Mouse (Mus musculus): ENCODE results near the gene Trp53tg5. TPM values are rescaled to one million over a fixed set of nuclear protein-coding genes. Genes with fewer than 3 reads are reported as not detected.

Gene Trp53tg5
- polyA plus RNA-seq, 1 experiment from 2014 or later, result not detected

GRCm38 (mm10) chr2:164497691-164498268, 24.3 kb upstream of the Trp53tg5 start:
- no peaks in the 10 kb centered on the region for H3K9me3 ChIP-seq (replicated peaks; ENCODE audit: control insufficient read depth, low read length, poor library complexity, severe bottlenecking)
- WGBS, result 5% methylated on average over 21 of the region's 21 CpGs
- peak overlapping the region; percentile 73 for H3K9ac ChIP-seq (ENCODE audit: low read depth, low read length)
- peak; percentile 64 for ATAC-seq
- H3K27ac ChIP-seq (ENCODE audit: low read length), result peak overlapping the region; percentile 54; the same call in 1 of the 2 replicates
- no peaks in the 10 kb centered on the region for H3K27me3 ChIP-seq (ENCODE audit: control insufficient read depth, insufficient read depth, low read depth, low read length)
- peaks cover 26% of the 10 kb centered on the region for H3K36me3 ChIP-seq (ENCODE audit: control insufficient read depth, insufficient read depth, low read length)
- H3K4me3 ChIP-seq (ENCODE audit: low read depth, low read length), result peak overlapping the region; percentile 90
- H3K4me1 ChIP-seq (ENCODE audit: control insufficient read depth, insufficient read depth, low read length), result peaks cover 9% of the 10 kb centered on the region
- peak overlapping the region; percentile 94 for H3K4me2 ChIP-seq (ENCODE audit: low read length)

DNA sequence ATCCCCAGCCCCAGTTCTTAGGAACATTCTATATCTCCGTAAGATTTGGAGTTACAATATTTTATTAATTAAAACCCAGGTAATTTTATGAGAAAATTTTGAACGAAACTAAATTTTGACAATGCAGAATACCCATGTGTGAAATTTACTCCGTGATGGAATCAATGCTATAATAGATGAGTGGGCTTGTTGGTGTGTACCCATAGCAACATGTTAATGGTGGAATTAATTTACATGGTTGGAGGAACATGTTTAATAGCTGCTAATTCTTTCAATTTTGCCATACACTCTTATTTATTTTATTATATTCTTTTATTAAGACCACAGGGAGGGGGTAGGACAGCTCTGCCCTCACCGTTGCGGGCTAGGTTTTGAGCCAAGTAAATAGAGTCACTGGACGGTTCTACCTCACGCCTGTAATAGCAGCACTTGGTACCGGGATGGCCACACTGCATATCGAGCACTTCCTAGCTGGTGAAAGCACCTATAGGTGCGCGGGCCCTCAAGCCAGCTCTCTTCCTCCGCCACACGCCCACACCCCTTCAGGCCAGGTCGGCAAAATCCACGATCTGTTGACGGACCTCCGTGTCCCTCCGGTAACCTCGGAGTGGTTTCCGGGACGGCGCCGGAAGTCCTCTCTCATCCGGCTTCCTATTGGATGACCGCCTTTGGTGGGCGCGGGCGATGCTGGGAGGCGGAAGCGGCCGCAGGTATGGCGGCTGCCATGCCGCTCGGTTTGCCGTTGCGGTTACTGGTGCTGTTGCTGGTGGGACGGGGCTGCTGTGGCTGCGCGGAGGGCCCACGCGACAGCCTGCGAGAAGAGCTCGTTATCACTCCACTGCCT, 23.5 kb upstream of the Trp53tg5 start, which contains the start of gene Pigt:
TSS of gene Pigt (plus strand) at position 674 of the 844 bp plus-strand sequence.
- peak; percentile 95 for ATAC-seq
- Histone ChIP-seq H3K27ac (ENCODE audit: low read length) (peak within 1 kb of the TSS; percentile 76), H3K9ac (ENCODE audit: low read depth, low read length) (peak within 1 kb of the TSS; percentile 73), H3K4me3 (ENCODE audit: low read depth, low read length) (peak within 1 kb of the TSS; percentile 90), H3K4me1 (ENCODE audit: control insufficient read depth, insufficient read depth, low read length) (peaks cover 9% of the 10 kb centered on the region), H3K36me3 (ENCODE audit: control insufficient read depth, insufficient read depth, low read length) (peaks cover 20% of the 10 kb centered on the region), H3K9me3 (replicated peaks; ENCODE audit: control insufficient read depth, low read length, poor library complexity, severe bottlenecking) (no peaks in the 10 kb centered on the region), H3K4me2 (ENCODE audit: low read length) (peak within 1 kb of the TSS; percentile 94), H3K27me3 (ENCODE audit: control insufficient read depth, insufficient read depth, low read depth, low read length) (no peaks in the 10 kb centered on the region)
- 4% methylated on average over 43 of the region's 43 CpGs for WGBS

DNA sequence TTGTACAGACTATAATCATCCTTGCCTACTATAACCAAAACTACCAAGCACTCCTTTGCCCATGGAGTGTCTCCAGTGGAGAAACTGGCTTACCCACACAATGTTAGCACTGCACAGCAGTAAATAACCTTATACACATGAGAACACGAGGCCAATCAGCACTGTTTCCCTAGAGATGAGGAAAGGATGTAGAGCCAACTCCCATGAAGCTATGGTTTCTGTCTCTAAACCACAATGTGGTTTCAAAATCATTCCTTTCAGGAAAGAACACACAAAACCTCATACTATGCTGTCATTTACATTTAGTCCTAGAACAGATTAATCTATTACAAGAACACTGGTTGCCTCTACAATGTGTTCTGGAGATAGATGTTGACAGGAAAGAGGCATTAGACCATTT, 22.8 kb upstream of the Trp53tg5 start:
- H3K36me3 ChIP-seq (ENCODE audit: control insufficient read depth, insufficient read depth, low read length), result peaks cover 15% of the 10 kb centered on the region
- H3K27ac ChIP-seq (ENCODE audit: low read length), result no peak overlapping the region
- H3K4me1 ChIP-seq (ENCODE audit: control insufficient read depth, insufficient read depth, low read length), result peaks cover 9% of the 10 kb centered on the region
- no peak overlapping the region for H3K9ac ChIP-seq (ENCODE audit: low read depth, low read length)
- no peak for ATAC-seq
- H3K27me3 ChIP-seq (ENCODE audit: control insufficient read depth, insufficient read depth, low read depth, low read length), result no peaks in the 10 kb centered on the region
- peak overlapping the region; percentile 63 for H3K4me2 ChIP-seq (ENCODE audit: low read length)
- H3K9me3 ChIP-seq (replicated peaks; ENCODE audit: control insufficient read depth, low read length, poor library complexity, severe bottlenecking), result no peaks in the 10 kb centered on the region
- 58% methylated on average over 1 of the region's 1 CpGs for WGBS
- H3K4me3 ChIP-seq (ENCODE audit: low read depth, low read length), result no peak overlapping the region

DNA sequence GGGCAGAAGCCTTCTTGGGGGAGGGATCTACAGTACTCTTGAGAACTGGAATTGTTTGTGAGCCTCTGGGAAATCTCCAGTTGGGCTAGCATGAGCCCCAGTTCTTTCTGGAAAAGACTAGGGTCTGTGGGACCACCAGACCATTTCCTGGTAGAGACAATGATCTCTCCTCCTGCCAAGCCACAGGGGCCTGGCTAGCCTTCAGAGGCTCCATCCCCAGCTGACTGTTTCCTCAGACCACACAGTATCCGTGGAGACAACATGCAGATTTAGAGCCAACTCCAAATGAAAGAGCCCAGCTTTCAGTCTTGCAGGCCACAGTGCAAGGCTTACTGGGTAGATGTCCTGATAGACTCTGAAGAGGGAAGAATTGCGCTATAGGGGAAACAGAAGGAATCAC, 20.6 kb upstream of the Trp53tg5 start:
- 45% methylated on average over 2 of the region's 2 CpGs for WGBS
- Histone ChIP-seq H3K9ac (ENCODE audit: low read depth, low read length) (no peak overlapping the region), H3K4me2 (ENCODE audit: low read length) (no peak overlapping the region), H3K27ac (ENCODE audit: low read length) (no peak overlapping the region), H3K9me3 (replicated peaks; ENCODE audit: control insufficient read depth, low read length, poor library complexity, severe bottlenecking) (no peaks in the 10 kb centered on the region), H3K4me3 (ENCODE audit: low read depth, low read length) (no peak overlapping the region), H3K36me3 (ENCODE audit: control insufficient read depth, insufficient read depth, low read length) (no peaks in the 10 kb centered on the region; the same call in 1 of the 2 replicates), H3K27me3 (ENCODE audit: control insufficient read depth, insufficient read depth, low read depth, low read length) (no peaks in the 10 kb centered on the region), H3K4me1 (ENCODE audit: control insufficient read depth, insufficient read depth, low read length) (peaks cover 9% of the 10 kb centered on the region)
- ATAC-seq, result no peak

GRCm38 (mm10) chr2:164487812-164488211, 14.3 kb upstream of the Trp53tg5 start:
- Histone ChIP-seq H3K4me3 (ENCODE audit: low read depth, low read length) (no peak overlapping the region), H3K9me3 (replicated peaks; ENCODE audit: control insufficient read depth, low read length, poor library complexity, severe bottlenecking) (no peaks in the 10 kb centered on the region), H3K4me2 (ENCODE audit: low read length) (peak overlapping the region; percentile 98; the same call in 1 of the 2 replicates), H3K27ac (ENCODE audit: low read length) (no peak overlapping the region), H3K27me3 (ENCODE audit: control insufficient read depth, insufficient read depth, low read depth, low read length) (0 out of 2 replicates have a peak, but pooled peaks cover 2% of the 10 kb centered on the region), H3K9ac (ENCODE audit: low read depth, low read length) (no peak overlapping the region), H3K36me3 (ENCODE audit: control insufficient read depth, insufficient read depth, low read length) (no peaks in the 10 kb centered on the region; the same call in 1 of the 2 replicates), H3K4me1 (ENCODE audit: control insufficient read depth, insufficient read depth, low read length) (peaks cover 6% of the 10 kb centered on the region; the same call in 1 of the 2 replicates)
- ATAC-seq, result no peak
- 60% methylated on average over 9 of the region's 9 CpGs for WGBS

GRCm38 (mm10) chr2:164487115-164487527, 13.6 kb upstream of the Trp53tg5 start:
- H3K27me3 ChIP-seq (ENCODE audit: control insufficient read depth, insufficient read depth, low read depth, low read length), result 0 out of 2 replicates have a peak, but pooled peaks cover 2% of the 10 kb centered on the region
- peak; percentile 15; the same call in 1 of the 2 replicates for ATAC-seq
- 12% methylated on average over 11 of the region's 11 CpGs for WGBS

GRCm38 (mm10) chr2:164486258-164487114, 13.0 kb upstream of the Trp53tg5 start:
- ATAC-seq, result peak; percentile 80
- H3K27ac ChIP-seq (ENCODE audit: low read length), result 0 out of 2 replicates have a peak overlapping the region, but pooled peaks have one; percentile 28
- H3K9me3 ChIP-seq (replicated peaks; ENCODE audit: control insufficient read depth, low read length, poor library complexity, severe bottlenecking), result no peaks in the 10 kb centered on the region
- peaks cover 6% of the 10 kb centered on the region; the same call in 1 of the 2 replicates for H3K4me1 ChIP-seq (ENCODE audit: control insufficient read depth, insufficient read depth, low read length)
- H3K9ac ChIP-seq (ENCODE audit: low read depth, low read length), result peak overlapping the region; percentile 74
- peak overlapping the region; percentile 74 for H3K4me3 ChIP-seq (ENCODE audit: low read depth, low read length)
- no peaks in the 10 kb centered on the region; the same call in 1 of the 2 replicates for H3K36me3 ChIP-seq (ENCODE audit: control insufficient read depth, insufficient read depth, low read length)
- H3K4me2 ChIP-seq (ENCODE audit: low read length), result peak overlapping the region; percentile 98
- under 1% methylated on average over 64 of the region's 90 CpGs for WGBS
- H3K27me3 ChIP-seq (ENCODE audit: control insufficient read depth, insufficient read depth, low read depth, low read length), result 0 out of 2 replicates have a peak, but pooled peaks cover 2% of the 10 kb centered on the region

More at GRCm38 (mm10) chr2:164487115-164487527, 13.6 kb upstream of the Trp53tg5 start:
- peak overlapping the region; percentile 74 for H3K4me3 ChIP-seq (ENCODE audit: low read depth, low read length)
- H3K36me3 ChIP-seq (ENCODE audit: control insufficient read depth, insufficient read depth, low read length), result no peaks in the 10 kb centered on the region; the same call in 1 of the 2 replicates
- peaks cover 6% of the 10 kb centered on the region; the same call in 1 of the 2 replicates for H3K4me1 ChIP-seq (ENCODE audit: control insufficient read depth, insufficient read depth, low read length)
- no peaks in the 10 kb centered on the region for H3K9me3 ChIP-seq (replicated peaks; ENCODE audit: control insufficient read depth, low read length, poor library complexity, severe bottlenecking)
- H3K9ac ChIP-seq (ENCODE audit: low read depth, low read length), result peak overlapping the region; percentile 74
- H3K27ac ChIP-seq (ENCODE audit: low read length), result no peak overlapping the region
- peak overlapping the region; percentile 98 for H3K4me2 ChIP-seq (ENCODE audit: low read length)

DNA sequence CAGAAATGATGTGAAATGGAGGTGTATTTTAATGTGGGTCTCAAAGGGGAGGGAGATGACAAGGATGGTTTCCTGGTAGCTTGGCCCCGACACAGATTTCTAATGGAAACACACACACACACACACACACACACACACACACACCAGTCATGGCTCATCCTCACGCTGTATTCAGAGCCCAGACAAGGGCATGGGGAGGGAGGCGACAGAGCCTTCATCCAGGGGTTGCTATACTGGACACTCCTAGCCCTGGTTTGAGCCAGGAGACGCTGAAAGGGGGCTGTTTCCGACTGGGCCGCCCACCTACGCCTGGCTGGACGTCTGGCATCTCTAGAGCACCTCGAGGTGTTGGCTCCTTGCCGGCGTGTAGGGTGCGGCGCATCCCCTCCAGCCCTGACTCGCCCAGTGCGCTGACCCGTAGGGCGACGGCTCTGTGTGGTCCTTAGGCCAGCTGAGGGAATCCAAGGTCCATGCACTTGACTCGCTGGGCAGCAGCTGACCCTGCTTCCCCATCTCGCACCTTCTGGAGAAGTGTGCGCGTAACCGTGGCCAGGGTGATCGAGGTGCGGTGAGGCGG, 12.2 kb upstream of the Trp53tg5 start, which contains the start of gene Dbndd2:
TSS of gene Dbndd2 (plus strand) at position 426 of the 577 bp plus-strand sequence.
- no peaks in the 10 kb centered on the region for H3K9me3 ChIP-seq (replicated peaks; ENCODE audit: control insufficient read depth, low read length, poor library complexity, severe bottlenecking)
- H3K4me3 ChIP-seq (ENCODE audit: low read depth, low read length), result peak within 1 kb of the TSS; percentile 74
- H3K4me2 ChIP-seq (ENCODE audit: low read length), result peak within 1 kb of the TSS; percentile 98
- 0 out of 2 replicates have a peak, but pooled peaks cover 2% of the 10 kb centered on the region for H3K27me3 ChIP-seq (ENCODE audit: control insufficient read depth, insufficient read depth, low read depth, low read length)
- peak; percentile 74 for ATAC-seq
- 0 out of 2 replicates have a peak within 1 kb of the TSS, but pooled peaks have one; percentile 28 for H3K27ac ChIP-seq (ENCODE audit: low read length)
- peaks cover 6% of the 10 kb centered on the region; the same call in 1 of the 2 replicates for H3K4me1 ChIP-seq (ENCODE audit: control insufficient read depth, insufficient read depth, low read length)
- 1% methylated on average over 26 of the region's 26 CpGs for whole genome bisulfite sequencing
- no peaks in the 10 kb centered on the region; the same call in 1 of the 2 replicates for H3K36me3 ChIP-seq (ENCODE audit: control insufficient read depth, insufficient read depth, low read length)
- H3K9ac ChIP-seq (ENCODE audit: low read depth, low read length), result peak within 1 kb of the TSS; percentile 74

Data from midbrain, embryonic 16.5 days (tissue).